ENCODE assay signal across 19 mouse cellular contexts in genomic region chr2:44962620-44963019, GRCm38 (mm10). TPM values are rescaled to one million over a fixed set of nuclear protein-coding genes. Genes with fewer than 3 reads are reported as not detected.
DNase-seq lines count a peak whose midpoint lies in the region; ATAC-seq and TF ChIP-seq lines count a peak whose summit lies in the region.
"Had no signal": no experiment of that assay in that cellular context is flagged by ENCODE, and none has a peak within 500 bp of the region (broad histone marks: within the 10 kb centered on the region; RNA-seq: fewer than 3 reads in every experiment).

No protein-coding gene starts in this region.

- no peak overlapping the region for H3K4me3 ChIP-seq in liver, embryonic 14.5 days (ENCODE audit: insufficient read depth in 1 of 2, low read depth in 2 of 2, low read length in 2 of 2)
- H3K4me3 ChIP-seq in liver, embryonic 12.5 days: no peak overlapping the region
- H3K4me3 ChIP-seq in CH12.LX (replicated peaks in 1 of 3; ENCODE audit: low read depth in 2 of 3, low read length in 2 of 3, poor library complexity in 1 of 3) (no peak overlapping the region), MEL (ENCODE audit: control insufficient read depth in 1 of 2, insufficient read depth in 1 of 2, low read depth in 2 of 2, low read length in 2 of 2) (no peak overlapping the region)
- H3K4me3 ChIP-seq: forebrain, embryonic 13.5 days; heart, adult 2 months; heart, embryonic 12.5 days; hindbrain, embryonic 15.5 days had no signal

- no peak for TF ChIP-seq CTCF in liver, embryonic 14.5 days (IDR thresholded peaks at IDR 0.05; ENCODE audit: low read depth)
- TF ChIP-seq CTCF in CH12.LX (conservative IDR thresholded peaks at IDR 0.05 in 1 of 2, IDR thresholded peaks at IDR 0.05 in 1 of 2; ENCODE audit: low read depth in 2 of 2, low read length in 2 of 2) (no peak), MEL (IDR thresholded peaks at IDR 0.05 in 2 of 3, conservative IDR thresholded peaks at IDR 0.05 in 1 of 3; ENCODE audit: control insufficient read depth in 1 of 3, insufficient read depth in 1 of 3, low read depth in 2 of 3, low read length in 3 of 3, poor library complexity in 1 of 3, severe bottlenecking in 1 of 3) (no peak)

- no peak overlapping the region for H3K9ac ChIP-seq in liver, embryonic 14.5 days (replicated peaks)
- H3K9ac ChIP-seq in liver, embryonic 12.5 days: no peak overlapping the region
- H3K9ac ChIP-seq in CH12.LX (ENCODE audit: insufficient read depth, low read depth) (no peak overlapping the region), MEL (ENCODE audit: control insufficient read depth, low read depth, low read length, poor library complexity, severe bottlenecking) (no peak overlapping the region)
- H3K9ac ChIP-seq: forebrain, embryonic 13.5 days; forebrain, postnatal 0 days; heart, embryonic 12.5 days; hindbrain, embryonic 15.5 days had no signal

- H3K4me1 ChIP-seq in liver, embryonic 14.5 days (replicated peaks; ENCODE audit: control insufficient read depth in 2 of 2, insufficient read depth in 2 of 2, low read length in 1 of 2): peaks cover 5 to 8% of the 10 kb centered on the region in 2 experiments; a peak in 3 of 4 replicates
- peaks cover 17% of the 10 kb centered on the region for H3K4me1 ChIP-seq in liver, embryonic 12.5 days
- peaks cover 33 to 51% of the 10 kb centered on the region in 2 experiments for H3K4me1 ChIP-seq in CH12.LX (ENCODE audit: control insufficient read depth in 1 of 2, insufficient read depth in 2 of 2)
- peaks cover 21% of the 10 kb centered on the region in 2 experiments for H3K4me1 ChIP-seq in MEL (ENCODE audit: control insufficient read depth in 1 of 2, insufficient read depth in 2 of 2, low read length in 2 of 2)
- H3K4me1 ChIP-seq: forebrain, embryonic 13.5 days; heart, embryonic 12.5 days; hindbrain, embryonic 15.5 days had no signal

- H3K36me3 ChIP-seq in liver, embryonic 14.5 days (replicated peaks; ENCODE audit: control insufficient read depth, insufficient read depth, low read depth): no peaks in the 10 kb centered on the region
- no peaks in the 10 kb centered on the region for H3K36me3 ChIP-seq in liver, embryonic 12.5 days
- H3K36me3 ChIP-seq in CH12.LX (replicated peaks in 1 of 2; ENCODE audit: control insufficient read depth in 1 of 2, insufficient read depth in 1 of 2, low read length in 1 of 2): peaks cover 5 to 11% of the 10 kb centered on the region in 2 experiments
- peaks cover 0 to 33% of the 10 kb centered on the region in 2 experiments; a peak in 2 of 4 replicates for H3K36me3 ChIP-seq in MEL (ENCODE audit: control insufficient read depth in 1 of 2, insufficient read depth in 2 of 2, low read length in 2 of 2)
- H3K36me3 ChIP-seq: heart, embryonic 12.5 days; hindbrain, embryonic 15.5 days had no signal

- no peak for DNase-seq in liver, embryonic 14.5 days (ENCODE audit: low read depth in 3 of 3, low spot score in 3 of 3)
- no peak for DNase-seq in CH12.LX (ENCODE audit: extremely low read depth)
- DNase-seq in MEL (ENCODE audit: low read depth, low spot score): peak; percentile 35
- no peak for DNase-seq in layer of hippocampus, postnatal 36 days
- DNase-seq in right cerebral cortex, postnatal 10 days (ENCODE audit: low spot score in 2 of 2): no peak
- DNase-seq: adrenal gland, adult 2 months; adrenal gland, postnatal 25 days; B cell, adult 2 months; cerebellum, adult 18-20 months; cerebellum, adult 9-11 months; cerebellum, postnatal 36 days; forebrain, postnatal 0 days; gastrocnemius, postnatal 14 days; heart, adult 2 months had no signal

- no peak for TF ChIP-seq POLR2A in CH12.LX (IDR thresholded peaks at IDR 0.05; ENCODE audit: low read depth, low read length)
- TF ChIP-seq POLR2A in MEL (IDR thresholded peaks at IDR 0.05; ENCODE audit: control insufficient read depth in 1 of 2, insufficient read depth in 1 of 2, low read depth in 1 of 2, low read length in 2 of 2, poor library complexity in 1 of 2): no peak

- TF ChIP-seq RAD21 in CH12.LX (IDR thresholded peaks at IDR 0.05; ENCODE audit: low read depth, low read length) (no peak), MEL (IDR thresholded peaks at IDR 0.05; ENCODE audit: low read depth, low read length) (no peak)

- WGBS in liver, embryonic 14.5 days (ENCODE audit: insufficient replicate concordance): 44% methylated on average over 5 of the region's 5 CpGs
- WGBS in liver, embryonic 12.5 days (ENCODE audit: insufficient replicate concordance): 52% methylated on average over 5 of the region's 5 CpGs

- in situ Hi-C loops in CH12.LX (cut with MboI; ENCODE audit: low pct_ligation_motif_present, low pct_unique_long_range_greater_than_20kb, low sequenced_read_pairs): no loop called here

- no peak overlapping the region for H3K27ac ChIP-seq in liver, embryonic 14.5 days
- H3K27ac ChIP-seq in liver, embryonic 12.5 days: no peak overlapping the region
- peak overlapping the region; percentile 28; the same call in 1 of the 2 replicates for H3K27ac ChIP-seq in CH12.LX (ENCODE audit: insufficient read depth, low read depth)
- H3K27ac ChIP-seq in MEL (ENCODE audit: control insufficient read depth, low read depth, low read length): peak overlapping the region; percentile 39
- H3K27ac ChIP-seq: forebrain, embryonic 13.5 days; heart, adult 2 months; hindbrain, embryonic 15.5 days had no signal

- no peaks in the 10 kb centered on the region for H3K27me3 ChIP-seq in liver, embryonic 14.5 days (ENCODE audit: control insufficient read depth, insufficient read depth, low read length)
- H3K27me3 ChIP-seq in liver, embryonic 12.5 days (replicated peaks): no peaks in the 10 kb centered on the region
- H3K27me3 ChIP-seq in CH12.LX (replicated peaks): no peaks in the 10 kb centered on the region
- no peaks in the 10 kb centered on the region for H3K27me3 ChIP-seq in MEL (ENCODE audit: control insufficient read depth in 1 of 2, insufficient read depth in 2 of 2, low read length in 2 of 2)
- H3K27me3 ChIP-seq: forebrain, embryonic 13.5 days; heart, embryonic 12.5 days; hindbrain, embryonic 15.5 days had no signal

- no peaks in the 10 kb centered on the region for H3K9me3 ChIP-seq in liver, embryonic 14.5 days (ENCODE audit: control insufficient read depth, low read length)
- H3K9me3 ChIP-seq in liver, embryonic 12.5 days (replicated peaks): no peaks in the 10 kb centered on the region
- H3K9me3 ChIP-seq in CH12.LX (replicated peaks; ENCODE audit: low read length): peaks cover 9% of the 10 kb centered on the region
- no peaks in the 10 kb centered on the region for H3K9me3 ChIP-seq in MEL (replicated peaks; ENCODE audit: insufficient read depth, low read length)
- H3K9me3 ChIP-seq: forebrain, embryonic 13.5 days; heart, embryonic 12.5 days; hindbrain, embryonic 15.5 days had no signal

- dilution Hi-C loops in CH12.LX (cut with MboI; ENCODE audit: extremely low pct_ligation_motif_present, extremely low pct_unique_long_range_greater_than_20kb, low sequenced_read_pairs): no loop called here

- TF ChIP-seq EP300 in liver, embryonic 14.5 days (IDR thresholded peaks at IDR 0.05; ENCODE audit: low read depth): no peak
- no peak for TF ChIP-seq EP300 in CH12.LX (IDR thresholded peaks at IDR 0.05; ENCODE audit: low read length)
- TF ChIP-seq EP300 in MEL (IDR thresholded peaks at IDR 0.05; ENCODE audit: low read depth in 1 of 2, low read length in 2 of 2): no peak

- no peak overlapping the region for H3K4me2 ChIP-seq in liver, embryonic 14.5 days (ENCODE audit: low read depth)
- no peak overlapping the region for H3K4me2 ChIP-seq in liver, embryonic 12.5 days
- H3K4me2 ChIP-seq in CH12.LX (ENCODE audit: insufficient read depth, low read depth, poor library complexity, severe bottlenecking): no peak overlapping the region
- H3K4me2 ChIP-seq: forebrain, embryonic 13.5 days; heart, embryonic 12.5 days; hindbrain, embryonic 15.5 days had no signal

- H3K79me2 ChIP-seq in CH12.LX (replicated peaks; ENCODE audit: control insufficient read depth, extremely low read depth, insufficient read depth, poor library complexity, severe bottlenecking): peaks cover 4% of the 10 kb centered on the region; the same call in 1 of the 2 replicates
- H3K79me2 ChIP-seq in MEL (ENCODE audit: control insufficient read depth, insufficient read depth, low read length, poor library complexity): no peaks in the 10 kb centered on the region

- ATAC-seq in liver, embryonic 14.5 days (ENCODE audit: insufficient read depth): peak; percentile 31; the same call in 1 of the 2 replicates
- ATAC-seq in liver, embryonic 12.5 days: no peak
- ATAC-seq: CD4-positive, CD25-positive, alpha-beta regulatory T cell, adult 4 months; forebrain, embryonic 13.5 days; forebrain, postnatal 0 days had no signal

TF ChIP-seq in CH12.LX, 34 proteins besides CTCF, POLR2A, EP300 and RAD21 (continues in another document):
- no peak for TF ChIP-seq ETS1 (conservative IDR thresholded peaks at IDR 0.05; ENCODE audit: low read depth, low read length)
- no peak for TF ChIP-seq JUND (conservative IDR thresholded peaks at IDR 0.05; ENCODE audit: low read depth, low read length)
- no peak for TF ChIP-seq GABPA (IDR thresholded peaks at IDR 0.05; ENCODE audit: insufficient replicate concordance, low read depth, low read length)
- TF ChIP-seq E2F4 (IDR thresholded peaks at IDR 0.05; ENCODE audit: insufficient replicate concordance, low read depth, low read length): no peak
- TF ChIP-seq TBP (conservative IDR thresholded peaks at IDR 0.05; ENCODE audit: low read depth, low read length): no peak
- TF ChIP-seq JUN (IDR thresholded peaks at IDR 0.05; ENCODE audit: insufficient read depth, low read depth, low read length): no peak

TF ChIP-seq in MEL, 35 proteins besides CTCF, POLR2A, EP300 and RAD21:
- peak; percentile 39; the same call in 1 of the 2 replicates for TF ChIP-seq GATA1 (IDR thresholded peaks at IDR 0.05; ENCODE audit: low read depth, low read length)
- TF ChIP-seq NELFE (IDR thresholded peaks at IDR 0.05; ENCODE audit: low read depth, low read length): no peak

RNA-seq across cellular contexts. Expression of gene Gtdc1, which starts 35.2 kb away (rescaled TPM):
- 3.3 and 5.8 TPM in 2 replicates for polyA plus RNA-seq in liver, embryonic 14.5 days (2012; rRNA removed)
- polyA plus RNA-seq in liver, embryonic 14.5 days (2014; fragmentation: Nextera tagmentation; extraction: Ambion mirVana): 3.6 and 4.2 TPM in 2 replicates
- 5.6 and 6.3 TPM in 2 replicates for polyA plus RNA-seq in liver, embryonic 12.5 days (2016; fragmentation: Nextera tagmentation; extraction: Ambion mirVana)
- total RNA-seq in CH12.LX (2012; rRNA removed): 10.6 and 15.8 TPM in 2 replicates
- total RNA-seq in CH12.LX (2014; rRNA removed): 18.2 and 19.2 TPM in 2 replicates
- 9.3 and 11.1 TPM in 2 replicates for polyA plus RNA-seq in CH12.LX (2012; ENCODE audit: insufficient read length, low read depth)
- 7.2 and 8.2 TPM in 2 replicates for total RNA-seq in MEL (2012; rRNA removed)
- 10 to 100 TPM in 1 of 2 experiments, not detected in 1; 14.3 TPM for polyA plus RNA-seq in MEL (2012; ENCODE audit: insufficient read depth in 1 of 2, insufficient read length in 2 of 2, low read depth in 1 of 2, low replicate concordance in 2 of 2, missing spikeins in 1 of 2)
- 10 to 100 TPM; 61.6 to 66.2 TPM for total RNA-seq in layer of hippocampus, postnatal 36 days (2021)

Comparison
In these comparisons a context has a peak if more than half of its experiments do, and no peak if none do; other contexts are left out.
1. H3K27ac ChIP-seq: peak in CH12.LX (single experiment) and MEL (single experiment); none in liver, embryonic 14.5 days (single experiment) and liver, embryonic 12.5 days (single experiment).